Mouse (Mus musculus): ENCODE measurements around the gene Glis2. TPM values are rescaled to one million over a fixed set of nuclear protein-coding genes. Genes with fewer than 3 reads are reported as not detected.

The Glis2 gene
- total and polyA plus RNA-seq, 3 experiments: 0.62 to 5.0 TPM; not detected in 1

DNA sequence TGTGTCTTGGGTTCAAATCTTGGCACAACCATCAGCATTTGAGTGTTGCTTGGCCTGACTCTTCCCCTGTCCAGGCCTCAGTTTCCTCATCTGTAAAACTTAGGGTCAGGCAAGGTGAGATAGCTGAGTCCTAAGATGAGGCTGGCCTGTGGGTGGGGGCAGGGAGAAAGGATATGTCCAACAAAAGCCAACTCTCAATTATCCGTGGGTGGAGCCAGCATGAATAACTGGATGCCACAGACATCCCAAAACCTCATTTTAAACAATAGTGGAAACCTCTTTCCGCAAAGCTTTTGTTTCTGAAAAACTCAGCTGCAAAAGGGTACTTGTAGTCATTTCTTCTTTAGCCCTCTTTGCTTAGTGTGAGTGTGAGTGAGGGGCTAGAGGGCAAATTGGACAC is 2.3 kb downstream of the Glis2 start:
- Histone ChIP-seq H3K9me3 (replicated peaks; ENCODE audit: insufficient read depth, low read length) (no peaks in the 10 kb centered on the region), H3K27ac (ENCODE audit: control insufficient read depth, low read depth, low read length) (no peak overlapping the region), H3K79me2 (ENCODE audit: control insufficient read depth, insufficient read depth, low read length, poor library complexity) (no peaks in the 10 kb centered on the region), H3K36me3 (ENCODE audit: control insufficient read depth in 1 of 2, insufficient read depth in 2 of 2, low read length in 2 of 2) (no peaks in the 10 kb centered on the region), H3K27me3 (ENCODE audit: control insufficient read depth in 1 of 2, insufficient read depth in 2 of 2, low read length in 2 of 2) (0 out of 4 replicates have a peak, but pooled peaks cover 0 to 3% of the 10 kb centered on the region in 2 experiments), H3K4me1 (ENCODE audit: control insufficient read depth in 1 of 2, insufficient read depth in 2 of 2, low read length in 2 of 2) (no peaks in the 10 kb centered on the region; a peak in 1 of 4 replicates), H3K9ac (ENCODE audit: control insufficient read depth, low read depth, low read length, poor library complexity, severe bottlenecking) (no peak overlapping the region), H3K4me3 (ENCODE audit: control insufficient read depth in 1 of 2, insufficient read depth in 1 of 2, low read depth in 2 of 2, low read length in 2 of 2) (no peak overlapping the region)
- no peak for TF ChIP-seq EP300 (IDR thresholded peaks at IDR 0.05; ENCODE audit: low read depth in 1 of 2, low read length in 2 of 2)
- no peak for TF ChIP-seq USF2 (IDR thresholded peaks at IDR 0.05; ENCODE audit: borderline replicate concordance in 1 of 2, insufficient read depth in 1 of 2, low read depth in 1 of 2, low read length in 2 of 2)
- DNase-seq (ENCODE audit: low read depth, low spot score): no peak

DNA sequence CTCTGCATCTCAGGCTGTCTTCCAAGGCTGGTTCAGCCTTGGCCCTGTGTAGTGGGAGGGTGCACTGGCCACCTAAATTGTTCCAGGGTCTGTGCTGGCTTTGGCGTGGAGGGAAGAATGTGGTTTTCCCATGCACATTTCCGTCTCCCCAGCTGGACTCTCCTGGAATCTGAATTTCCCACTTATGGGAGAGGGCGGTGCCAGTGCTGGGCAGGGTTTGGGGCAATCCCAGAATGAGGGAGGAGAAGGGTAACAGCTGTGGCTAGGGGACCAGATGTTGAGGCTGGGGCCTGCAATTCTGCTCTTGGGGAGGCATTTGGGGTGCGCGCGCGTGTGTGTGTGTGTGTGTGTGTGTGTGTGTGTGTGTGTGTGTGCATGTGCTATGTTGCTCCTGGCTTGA is 2.8 kb downstream of the Glis2 start:
- H3K4me3 ChIP-seq (ENCODE audit: control insufficient read depth in 1 of 2, insufficient read depth in 1 of 2, low read depth in 2 of 2, low read length in 2 of 2): no peak overlapping the region
- no peak for DNase-seq (ENCODE audit: low read depth, low spot score)
- H3K9ac ChIP-seq (ENCODE audit: control insufficient read depth, low read depth, low read length, poor library complexity, severe bottlenecking): no peak overlapping the region
- 0 out of 4 replicates have a peak, but pooled peaks cover 0 to 3% of the 10 kb centered on the region in 2 experiments for H3K27me3 ChIP-seq (ENCODE audit: control insufficient read depth in 1 of 2, insufficient read depth in 2 of 2, low read length in 2 of 2)
- no peaks in the 10 kb centered on the region for H3K9me3 ChIP-seq (replicated peaks; ENCODE audit: insufficient read depth, low read length)
- no peaks in the 10 kb centered on the region for H3K79me2 ChIP-seq (ENCODE audit: control insufficient read depth, insufficient read depth, low read length, poor library complexity)
- H3K27ac ChIP-seq (ENCODE audit: control insufficient read depth, low read depth, low read length): no peak overlapping the region
- no peak for TF ChIP-seq TBP (IDR thresholded peaks at IDR 0.05; ENCODE audit: low read depth, low read length)
- TF ChIP-seq RCOR1 (IDR thresholded peaks at IDR 0.05; ENCODE audit: low read depth, low read length): no peak
- TF ChIP-seq TCF12 (IDR thresholded peaks at IDR 0.05; ENCODE audit: low read depth, low read length): no peak
- no peak for TF ChIP-seq MYB (IDR thresholded peaks at IDR 0.05; ENCODE audit: low read depth, low read length)
- no peak for TF ChIP-seq MAX (IDR thresholded peaks at IDR 0.05; ENCODE audit: low read length)
- no peak for TF ChIP-seq ZKSCAN1 (IDR thresholded peaks at IDR 0.05; ENCODE audit: low read depth, low read length)
- no peak for TF ChIP-seq MXI1 (IDR thresholded peaks at IDR 0.05; ENCODE audit: low read depth, low read length)
- TF ChIP-seq SMC3 (IDR thresholded peaks at IDR 0.05; ENCODE audit: low read depth, low read length): no peak
- TF ChIP-seq CHD2 (IDR thresholded peaks at IDR 0.05; ENCODE audit: low read length): no peak
- no peak for TF ChIP-seq MYC (IDR thresholded peaks at IDR 0.05; ENCODE audit: low read depth, low read length)
- no peak for TF ChIP-seq SIN3A (IDR thresholded peaks at IDR 0.05; ENCODE audit: low read length)
- TF ChIP-seq USF2 (IDR thresholded peaks at IDR 0.05; ENCODE audit: borderline replicate concordance in 1 of 2, insufficient read depth in 1 of 2, low read depth in 1 of 2, low read length in 2 of 2): no peak
- TF ChIP-seq KAT2A (conservative IDR thresholded peaks at IDR 0.05; ENCODE audit: low read depth, low read length): no peak
- TF ChIP-seq ELF1 (IDR thresholded peaks at IDR 0.05; ENCODE audit: low read depth, low read length): no peak
- no peak for TF ChIP-seq MAFK (IDR thresholded peaks at IDR 0.05; ENCODE audit: borderline replicate concordance, low read depth, low read length)
- TF ChIP-seq ZNF384 (IDR thresholded peaks at IDR 0.05; ENCODE audit: low read depth, low read length): no peak
- TF ChIP-seq UBTF (IDR thresholded peaks at IDR 0.05; ENCODE audit: borderline replicate concordance, insufficient read depth, low read depth, low read length): no peak
- TF ChIP-seq MAZ (IDR thresholded peaks at IDR 0.05; ENCODE audit: low read depth, low read length): no peak
- no peak for TF ChIP-seq MEF2A (IDR thresholded peaks at IDR 0.05; ENCODE audit: extremely low read depth, insufficient replicate concordance, low read depth, low read length, poor library complexity, severe bottlenecking)
- TF ChIP-seq TAL1 (IDR thresholded peaks at IDR 0.05; ENCODE audit: low read length): no peak
- H3K4me1 ChIP-seq (ENCODE audit: control insufficient read depth in 1 of 2, insufficient read depth in 2 of 2, low read length in 2 of 2): no peaks in the 10 kb centered on the region; a peak in 2 of 4 replicates
- H3K36me3 ChIP-seq (ENCODE audit: control insufficient read depth in 1 of 2, insufficient read depth in 2 of 2, low read length in 2 of 2): no peaks in the 10 kb centered on the region

Measured in MEL (cell line).